Mouse (Mus musculus) hindbrain, embryonic 16.5 days (tissue): ENCODE data around the gene Bco1. TPM values are rescaled to one million over a fixed set of nuclear protein-coding genes. Genes with fewer than 3 reads are reported as not detected.

Source experiments
- ATAC-seq: fragments of 200-750 bp; cut with Nextera tagmentation; 2 replicates; pipeline ENCODE4 v1.8.0; 2017; ENCODE audit warnings: moderate TSS enrichment, moderate library complexity
- H3K27ac ChIP-seq: fragments of 300-500 bp; sonication (generic); 2 replicates; pipeline ENCODE4 v1.5.1; 2014; ENCODE audit warnings: low read depth, mild to moderate bottlenecking, control low read depth, low read length, moderate library complexity
- H3K27me3 ChIP-seq: fragments of 300-500 bp; sonication (generic); replicated peaks from 2 replicates; pipeline ENCODE4 v1.6.1; 2014; ENCODE audit warnings: low read length; ENCODE audit not compliant: control insufficient read depth, insufficient read depth
- H3K36me3 ChIP-seq: fragments of 300-500 bp; sonication (generic); 2 replicates; pipeline ENCODE4 v1.6.1; 2014; ENCODE audit warnings: mild to moderate bottlenecking, low read length, moderate library complexity, mixed read lengths; ENCODE audit not compliant: control insufficient read depth, insufficient read depth
- H3K4me1 ChIP-seq: fragments of 300-500 bp; sonication (generic); 2 replicates; pipeline ENCODE4 v1.6.1; 2014; ENCODE audit warnings: low read depth, low read length; ENCODE audit not compliant: control insufficient read depth, insufficient read depth
- H3K4me2 ChIP-seq: fragments of 300-500 bp; sonication (generic); 2 replicates; pipeline ENCODE4 v1.6.1; 2014; ENCODE audit warnings: mild to moderate bottlenecking, low read length, control low read depth, moderate library complexity
- H3K4me3 ChIP-seq: fragments of 300-500 bp; sonication (generic); 2 replicates; pipeline ENCODE4 v1.5.1; 2014; ENCODE audit warnings: mild to moderate bottlenecking, low read length, control low read depth, moderate library complexity
- H3K9ac ChIP-seq: fragments of 300-500 bp; sonication (generic); 2 replicates; pipeline ENCODE4 v1.6.1; 2014; ENCODE audit warnings: low read depth, mild to moderate bottlenecking, control low read depth, low read length, moderate library complexity
- H3K9me3 ChIP-seq: fragments of 300-500 bp; sonication (generic); 2 replicates; pipeline ENCODE4 v1.6.1; 2014; ENCODE audit warnings: mild to moderate bottlenecking, low read length, moderate library complexity; ENCODE audit not compliant: control insufficient read depth
- WGBS: fragments of 180-500 bp; shearing (Covaris S2); extraction: QIAGEN DNeasy Blood & Tissue Kit; methylation state at CpG from one replicate; pipeline ENCODE4 v1.1.7; 2014; 5-methylcytosine and 5-hydroxymethylcytosine counted together
- polyA plus RNA-seq: library from polyadenylated mRNA; unstranded; fragments of >200 nt; fragmentation: Nextera tagmentation; extraction: Ambion mirVana; gene quantifications from 2 replicates; pipeline ENCODE4 v1.2.1, GENCODE M21; 2015

The Bco1 gene
- 0.35 and 0.41 TPM in 2 replicates for polyA plus RNA-seq

DNA sequence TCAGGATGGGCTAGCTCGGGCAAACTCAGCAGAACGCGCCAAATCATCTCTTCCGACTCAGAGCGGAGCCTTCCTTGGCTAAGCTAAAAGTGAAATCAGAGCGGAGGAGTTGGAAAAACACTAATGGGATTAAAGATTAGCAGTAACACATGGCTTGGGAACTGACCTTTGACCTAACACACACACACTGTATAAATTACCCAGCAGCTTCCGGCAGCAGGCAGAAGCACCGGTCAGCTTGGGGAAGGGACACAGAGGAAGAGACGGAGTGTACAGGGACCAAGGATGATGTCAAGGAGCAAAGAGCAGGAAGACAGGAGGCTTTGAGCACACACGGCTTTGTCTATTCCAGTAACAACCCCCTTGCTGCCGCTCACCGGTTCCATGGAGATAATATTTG is at the start of gene Bco1:
Gene Bco1, plus strand, starts transcription at position 208 of the 400 bp plus-strand sequence.
- no peaks in the 10 kb centered on the region for H3K36me3 ChIP-seq
- no peak within 1 kb of the TSS for H3K4me2 ChIP-seq
- no peak within 1 kb of the TSS for H3K4me3 ChIP-seq
- no peak within 1 kb of the TSS for H3K9ac ChIP-seq
- 79% methylated on average over 12 of the region's 12 CpGs for WGBS
- H3K27ac ChIP-seq = no peak within 1 kb of the TSS
- H3K9me3 ChIP-seq = no peaks in the 10 kb centered on the region
- H3K27me3 ChIP-seq = no peaks in the 10 kb centered on the region
- peaks cover 15% of the 10 kb centered on the region for H3K4me1 ChIP-seq
- no peak for ATAC-seq

DNA sequence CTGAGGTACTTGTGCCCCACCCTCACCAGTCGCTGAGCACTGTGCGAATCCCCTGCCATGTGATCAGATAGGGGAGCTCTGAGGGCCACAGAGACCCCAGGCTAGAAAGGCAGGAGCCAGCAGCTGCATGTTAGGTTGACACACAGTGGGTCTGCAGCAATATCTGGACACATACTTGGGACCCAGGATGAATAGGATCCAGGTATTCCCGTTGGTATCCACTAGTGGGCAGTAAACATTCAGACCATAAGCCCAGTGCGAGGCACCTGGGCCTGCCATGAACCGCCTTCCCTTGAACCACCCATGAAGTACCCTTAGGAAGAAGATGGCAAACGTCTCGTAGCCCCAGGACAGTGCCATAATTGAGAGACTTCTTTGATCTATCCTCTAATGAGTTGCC is 46.2 kb upstream of the Bco1 start:
- no peak overlapping the region for H3K4me2 ChIP-seq
- H3K9ac ChIP-seq = no peak overlapping the region
- H3K4me3 ChIP-seq = no peak overlapping the region
- H3K9me3 ChIP-seq = no peaks in the 10 kb centered on the region
- H3K27me3 ChIP-seq = no peaks in the 10 kb centered on the region
- 66% methylated on average over 5 of the region's 7 CpGs for WGBS
- no peak for ATAC-seq
- no peak overlapping the region for H3K27ac ChIP-seq
- H3K4me1 ChIP-seq = no peaks in the 10 kb centered on the region
- H3K36me3 ChIP-seq = no peaks in the 10 kb centered on the region

DNA sequence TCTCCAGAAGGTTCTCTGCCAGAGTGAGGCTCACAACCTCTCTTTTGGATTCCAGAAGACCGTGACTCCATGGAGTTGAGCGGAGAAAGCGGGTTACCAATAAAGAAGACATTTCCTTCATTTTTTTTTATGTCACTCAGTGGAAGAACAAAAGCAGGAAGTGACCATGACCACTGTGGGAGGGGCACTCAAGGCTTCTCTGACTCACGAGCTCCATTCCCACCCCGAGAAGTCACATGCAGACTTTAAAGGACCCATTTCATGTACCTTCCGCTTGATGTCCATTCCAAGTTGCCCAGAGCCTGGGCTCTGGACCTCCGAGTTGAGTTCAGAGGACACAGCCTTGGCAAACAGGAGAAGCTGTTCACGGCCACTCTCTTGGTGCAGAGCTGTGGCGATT is 44.9 kb upstream of the Bco1 start:
- H3K9ac ChIP-seq = no peak overlapping the region
- no peak overlapping the region for H3K4me3 ChIP-seq
- no peak overlapping the region for H3K27ac ChIP-seq
- no peak overlapping the region for H3K4me2 ChIP-seq
- no peaks in the 10 kb centered on the region for H3K4me1 ChIP-seq
- ATAC-seq = no peak
- H3K36me3 ChIP-seq = no peaks in the 10 kb centered on the region
- 87% methylated on average over 9 of the region's 9 CpGs for WGBS
- no peaks in the 10 kb centered on the region for H3K27me3 ChIP-seq
- H3K9me3 ChIP-seq = no peaks in the 10 kb centered on the region

DNA sequence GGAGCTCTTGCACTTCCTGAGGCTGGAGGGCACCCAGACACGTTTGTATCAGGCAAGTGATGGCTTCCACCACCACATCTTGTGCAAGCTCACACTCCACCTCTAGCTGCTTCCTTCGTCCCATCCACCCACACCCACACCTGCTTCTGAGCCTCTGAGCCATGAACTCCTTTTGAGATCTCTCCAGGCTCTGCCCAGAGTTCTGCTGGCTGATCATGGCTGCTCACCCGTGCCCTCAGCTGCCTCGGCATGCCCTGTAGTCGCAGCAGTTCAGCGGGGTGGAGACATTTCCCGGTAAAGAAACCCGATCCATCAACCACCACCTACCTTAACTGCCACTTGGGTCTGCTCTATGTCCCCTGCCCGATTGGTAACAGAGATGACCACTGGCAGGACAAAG is 44.3 kb upstream of the Bco1 start:
- H3K4me2 ChIP-seq = no peak overlapping the region
- 77% methylated on average over 9 of the region's 9 CpGs for WGBS
- H3K9ac ChIP-seq = no peak overlapping the region

DNA sequence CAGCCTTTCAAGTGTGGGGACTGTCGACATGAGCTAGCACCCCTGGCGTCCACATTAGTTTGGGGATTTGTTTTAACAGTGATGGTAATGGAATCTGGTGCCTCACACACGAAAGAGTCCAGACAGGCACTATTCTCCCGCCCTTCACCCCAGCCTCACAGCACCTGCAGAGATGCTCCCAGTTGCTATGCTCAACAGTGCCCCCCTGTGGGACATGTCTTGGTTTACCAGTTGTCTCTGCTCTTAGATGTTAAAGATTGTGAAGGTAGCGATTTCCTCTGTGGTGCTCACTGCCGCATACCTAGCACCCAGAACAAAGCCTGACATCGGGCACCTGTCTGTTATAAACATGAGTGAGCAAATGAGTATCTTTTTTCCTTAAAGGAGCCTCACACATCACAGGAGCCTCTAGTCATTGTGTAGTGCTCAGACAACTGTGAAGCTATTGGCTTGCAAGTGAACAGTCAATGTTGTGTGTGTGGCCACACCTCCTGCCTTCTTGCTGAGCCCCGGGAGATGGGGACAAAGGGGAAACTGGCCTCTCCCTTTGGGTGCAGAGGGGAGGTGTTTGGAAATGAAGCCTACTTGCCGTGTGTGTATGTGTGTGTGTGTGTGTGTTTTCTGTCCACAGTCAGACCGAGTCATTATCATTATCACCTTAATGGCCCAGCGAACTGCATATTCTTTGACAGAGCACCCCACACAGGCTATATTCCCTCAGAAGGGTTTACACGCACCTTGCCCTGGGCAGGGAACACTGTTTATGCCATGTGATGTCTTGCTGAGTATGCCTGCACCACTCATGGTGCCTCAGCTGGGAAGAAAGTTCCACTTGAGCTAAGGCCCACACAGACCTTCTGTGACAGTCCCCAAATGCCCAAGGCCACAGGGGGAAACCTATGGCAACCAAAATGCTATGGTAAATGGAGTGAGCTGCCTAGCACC is 42.2 kb upstream of the Bco1 start:
- Histone ChIP-seq H3K4me1 (no peaks in the 10 kb centered on the region), H3K9me3 (no peaks in the 10 kb centered on the region), H3K27ac (no peak overlapping the region), H3K27me3 (no peaks in the 10 kb centered on the region), H3K9ac (no peak overlapping the region), H3K4me3 (no peak overlapping the region), H3K36me3 (no peaks in the 10 kb centered on the region), H3K4me2 (no peak overlapping the region)
- no peak for ATAC-seq
- 71% methylated on average over 12 of the region's 12 CpGs for WGBS

More for the DNA sequence above, 44.3 kb upstream of the Bco1 start:
- Histone ChIP-seq H3K9me3 (no peaks in the 10 kb centered on the region), H3K36me3 (no peaks in the 10 kb centered on the region), H3K4me1 (no peaks in the 10 kb centered on the region), H3K27me3 (no peaks in the 10 kb centered on the region), H3K4me3 (no peak overlapping the region), H3K27ac (no peak overlapping the region)
- ATAC-seq = no peak

DNA sequence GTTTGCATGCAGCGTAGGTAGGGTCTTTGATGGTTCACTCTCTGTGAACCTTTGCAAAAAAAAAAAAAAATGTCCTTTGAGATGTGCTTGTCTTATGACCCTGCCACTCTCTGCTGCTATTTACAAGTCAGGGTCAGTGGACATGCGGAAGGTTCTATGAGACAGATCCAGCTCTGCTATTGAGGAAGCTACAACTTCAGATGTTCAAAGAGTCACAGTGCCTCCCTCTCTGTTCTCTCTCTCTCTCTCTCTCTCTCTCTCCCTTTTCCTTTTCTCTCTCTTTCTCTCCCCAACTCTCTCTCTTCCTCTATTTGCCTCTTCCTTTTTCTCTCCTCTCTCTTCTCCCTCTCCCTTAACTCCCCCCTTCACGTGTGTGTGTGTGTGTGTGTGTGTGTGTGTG is 41.5 kb upstream of the Bco1 start:
- no peaks in the 10 kb centered on the region for H3K36me3 ChIP-seq
- no peak overlapping the region for H3K4me3 ChIP-seq
- H3K4me1 ChIP-seq = no peaks in the 10 kb centered on the region
- H3K9me3 ChIP-seq = no peaks in the 10 kb centered on the region
- H3K27ac ChIP-seq = no peak overlapping the region
- H3K27me3 ChIP-seq = no peaks in the 10 kb centered on the region
- 77% methylated on average over 3 of the region's 3 CpGs for WGBS
- no peak overlapping the region for H3K9ac ChIP-seq
- ATAC-seq = no peak
- H3K4me2 ChIP-seq = no peak overlapping the region

DNA sequence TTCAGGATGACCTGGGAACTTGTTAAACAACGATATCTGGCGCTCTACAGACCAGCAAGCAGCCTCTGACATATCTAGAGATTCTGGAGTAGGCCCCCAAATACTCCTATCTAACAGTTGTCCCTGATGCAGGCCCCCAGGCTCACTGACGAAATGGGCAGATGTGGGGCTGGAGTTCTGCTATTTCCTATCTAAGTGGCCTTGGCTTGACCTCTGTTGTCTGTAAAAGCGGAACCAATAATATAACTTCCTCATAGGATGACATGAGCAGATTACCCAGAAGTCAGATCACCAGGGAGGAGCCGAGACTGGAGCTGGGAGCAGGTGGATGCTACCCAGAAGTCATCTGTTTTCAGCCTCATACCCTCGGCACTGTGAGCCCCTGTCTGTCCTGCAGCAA is 40.6 kb upstream of the Bco1 start:
- no peaks in the 10 kb centered on the region for H3K9me3 ChIP-seq
- no peaks in the 10 kb centered on the region for H3K4me1 ChIP-seq
- no peaks in the 10 kb centered on the region for H3K27me3 ChIP-seq
- ATAC-seq = no peak
- no peak overlapping the region for H3K4me2 ChIP-seq
- no peak overlapping the region for H3K4me3 ChIP-seq
- H3K27ac ChIP-seq = no peak overlapping the region
- H3K36me3 ChIP-seq = no peaks in the 10 kb centered on the region
- 80% methylated on average over 6 of the region's 6 CpGs for WGBS
- H3K9ac ChIP-seq = no peak overlapping the region

DNA sequence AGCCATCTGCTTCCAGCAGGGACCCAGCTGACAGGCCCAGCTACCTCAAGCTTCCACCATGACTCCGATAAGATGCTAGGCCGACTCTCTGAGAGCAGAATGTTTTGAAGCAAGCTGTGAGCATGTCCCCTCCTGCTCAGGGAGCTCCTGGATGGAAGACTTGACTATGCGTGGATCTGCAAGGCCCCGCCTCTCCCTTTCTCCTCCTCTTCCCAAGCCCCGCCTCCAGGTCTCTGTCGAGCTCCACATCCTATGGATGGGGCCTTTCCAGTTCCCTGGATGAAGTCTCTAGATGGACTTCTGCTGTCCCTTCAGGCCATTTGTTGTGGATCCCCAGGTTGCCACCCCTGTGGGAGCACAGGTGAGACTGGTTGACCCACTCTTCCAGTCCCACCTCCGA is 36.6 kb upstream of the Bco1 start:
- Histone ChIP-seq H3K9me3 (no peaks in the 10 kb centered on the region), H3K4me1 (no peaks in the 10 kb centered on the region), H3K4me3 (no peak overlapping the region), H3K27ac (no peak overlapping the region), H3K9ac (no peak overlapping the region), H3K4me2 (no peak overlapping the region), H3K27me3 (no peaks in the 10 kb centered on the region), H3K36me3 (no peaks in the 10 kb centered on the region)
- WGBS = 71% methylated on average over 7 of the region's 7 CpGs
- ATAC-seq = no peak

DNA sequence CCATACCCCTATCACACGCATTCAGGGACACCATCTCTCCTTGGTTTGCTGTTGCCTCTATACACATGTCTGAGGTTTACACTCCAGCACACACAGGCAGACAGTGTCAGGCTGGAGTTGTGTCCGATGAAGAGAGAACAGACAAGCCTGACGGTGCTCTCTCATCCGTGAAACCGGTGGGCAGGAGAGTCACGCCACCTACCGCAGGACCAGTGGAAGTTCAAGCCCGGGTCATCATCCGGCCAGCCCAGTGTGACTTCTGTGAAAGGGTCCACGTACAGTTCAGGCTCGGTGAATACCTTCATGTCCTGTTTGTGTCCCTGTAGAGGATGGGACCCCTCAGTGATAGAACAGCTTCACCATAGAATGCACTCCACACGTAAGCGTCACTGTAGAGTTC is 35.3 kb upstream of the Bco1 start:
- Histone ChIP-seq H3K27me3 (no peaks in the 10 kb centered on the region), H3K4me3 (no peak overlapping the region), H3K36me3 (no peaks in the 10 kb centered on the region), H3K4me2 (no peak overlapping the region), H3K9me3 (no peaks in the 10 kb centered on the region), H3K9ac (no peak overlapping the region), H3K4me1 (no peaks in the 10 kb centered on the region), H3K27ac (no peak overlapping the region)
- ATAC-seq = no peak
- WGBS = 65% methylated on average over 13 of the region's 13 CpGs
